Mouse (Mus musculus) layer of hippocampus, adult 2 months (tissue): ENCODE data around the gene Fbf1. TPM values are rescaled to one million over a fixed set of nuclear protein-coding genes. Genes with fewer than 3 reads are reported as not detected.

Experiments
- DNase-seq, 2 experiments: peaks; one replicate each; pipeline ENCODE4 v3.0.0; 2022; ENCODE audit warnings: low spot score in 2 of 2
- H3K27ac ChIP-seq: fragments of 200-600 bp; 2 replicates; pipeline ENCODE4 v1.8.1; 2022
- H3K4me3 ChIP-seq: fragments of 200-600 bp; 2 replicates; pipeline ENCODE4 v1.8.1; 2022; ENCODE audit warnings: mild to moderate bottlenecking
- CTCF ChIP-seq: fragments of 200-600 bp; conservative IDR thresholded peaks from 2 replicates; pipeline ENCODE4 v1.8.1; 2022; ENCODE audit warnings: antibody characterized with exemption, mild to moderate bottlenecking, moderate library complexity
- total RNA-seq, 2 experiments: library from RNA; stranded (reverse); gene quantifications; 2 replicates each; pipeline ENCODE4 v1.2.3; 2021

The Fbf1 gene
- total RNA-seq, 2 experiments from 2014 or later: 91.6 to 96.4 TPM

DNA sequence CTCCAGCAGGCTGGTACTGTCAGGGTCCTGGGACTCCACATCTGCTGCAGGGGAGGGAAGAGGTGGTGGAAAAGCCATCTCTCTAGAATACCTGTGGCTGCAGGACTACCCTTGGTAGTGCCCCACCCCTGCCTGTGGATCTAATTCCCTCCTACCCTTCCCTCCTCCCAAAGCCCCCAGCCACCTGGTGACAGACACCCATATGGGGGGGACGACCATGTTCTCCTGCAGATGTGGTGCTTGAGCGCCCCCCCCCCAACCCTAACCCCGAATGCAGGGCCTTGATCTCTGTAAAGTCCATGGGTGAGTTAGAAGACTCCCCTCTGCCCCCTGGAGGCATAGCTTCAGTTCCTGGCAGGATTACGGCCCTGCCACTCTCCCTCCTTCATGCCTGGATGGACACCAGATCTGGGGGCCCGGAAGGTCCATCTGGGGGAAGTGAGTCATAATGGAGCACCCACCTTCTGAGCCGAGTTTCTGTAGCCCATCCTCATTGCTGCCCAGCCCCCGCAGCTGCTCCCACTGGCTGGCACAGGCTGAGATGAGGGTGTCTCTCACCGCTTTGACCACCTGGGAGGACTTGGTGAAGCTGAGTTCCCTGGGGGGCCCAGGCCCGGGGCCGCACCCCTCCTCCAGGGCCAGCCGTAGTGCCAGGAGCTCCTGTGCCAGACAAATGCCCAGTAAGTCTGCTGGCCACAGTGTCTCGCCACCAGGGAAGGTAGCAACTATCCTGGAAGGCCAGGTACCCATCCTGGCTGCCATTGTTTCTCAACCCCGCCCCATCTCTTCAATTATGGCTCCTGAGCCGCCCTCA is 60.8 kb downstream of the Fbf1 start:
- H3K27ac ChIP-seq: peak overlapping the region; percentile 28; the same call in 1 of the 2 replicates
- peak; percentile 37 for TF ChIP-seq CTCF
- no peak overlapping the region for H3K4me3 ChIP-seq
- DNase-seq: no peak

DNA sequence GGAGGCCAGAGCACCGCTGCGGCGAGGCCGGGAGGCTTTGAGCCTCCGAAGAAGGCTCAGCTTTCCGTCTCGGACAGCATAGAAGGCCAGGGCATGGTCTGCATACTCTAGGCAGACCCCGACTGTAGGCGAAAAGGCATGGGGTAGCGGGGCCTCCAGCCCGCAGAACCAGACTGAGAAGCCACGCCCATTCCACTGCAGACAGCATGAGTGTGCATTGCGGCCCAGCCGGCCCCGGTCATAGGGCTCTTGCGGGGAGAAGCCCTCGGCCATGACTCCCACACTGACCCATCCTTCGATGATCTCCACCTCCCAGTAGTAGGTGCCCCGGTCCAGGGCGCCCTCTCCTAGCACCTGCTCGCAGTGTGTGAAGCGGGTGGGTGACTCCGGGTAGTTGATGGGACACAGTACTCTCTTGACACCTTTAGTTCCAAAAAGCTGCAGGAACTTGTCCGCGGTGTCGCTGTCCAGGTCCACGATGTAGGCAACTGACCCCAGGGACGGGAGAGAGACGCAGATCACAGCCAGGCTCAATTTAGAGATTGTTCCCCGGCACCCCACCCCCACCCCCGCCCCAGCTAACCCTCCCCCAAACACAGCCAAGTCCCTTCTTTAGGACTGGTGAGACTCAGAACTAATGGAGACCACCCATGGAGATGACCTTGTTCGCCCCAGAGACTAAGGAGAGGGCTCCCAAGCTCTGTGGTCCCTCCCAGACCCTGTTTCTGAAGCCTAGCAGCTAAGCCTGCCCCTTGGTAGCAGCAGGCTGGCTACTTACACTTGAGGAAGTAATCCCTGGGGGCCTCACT is 61.6 kb downstream of the Fbf1 start:
- Histone ChIP-seq H3K4me3 (no peak overlapping the region), H3K27ac (no peak overlapping the region)
- no peak for TF ChIP-seq CTCF
- no peak for DNase-seq

DNA sequence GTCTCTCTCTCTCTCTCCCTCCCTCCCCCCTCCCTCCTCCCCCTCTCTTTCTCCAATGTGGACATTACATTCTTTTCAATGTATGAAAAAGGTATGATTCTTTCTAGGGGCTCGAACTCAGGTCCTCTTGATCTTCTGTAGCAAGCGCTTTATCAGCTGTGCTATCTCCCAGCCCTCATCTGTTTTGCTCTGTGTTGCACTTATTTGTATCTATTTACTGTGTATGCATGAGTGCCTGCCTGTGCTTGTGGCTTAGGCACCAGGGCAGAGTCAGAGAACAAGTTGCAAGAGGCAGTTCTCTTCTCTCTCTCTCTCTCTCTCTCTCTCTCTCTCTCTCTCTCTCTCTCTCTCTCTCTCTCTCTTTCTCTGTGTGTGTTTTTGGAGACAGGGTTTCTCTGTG is 62.9 kb downstream of the Fbf1 start:
- Histone ChIP-seq H3K4me3 (no peak overlapping the region), H3K27ac (no peak overlapping the region)
- no peak for DNase-seq
- TF ChIP-seq CTCF: no peak

DNA sequence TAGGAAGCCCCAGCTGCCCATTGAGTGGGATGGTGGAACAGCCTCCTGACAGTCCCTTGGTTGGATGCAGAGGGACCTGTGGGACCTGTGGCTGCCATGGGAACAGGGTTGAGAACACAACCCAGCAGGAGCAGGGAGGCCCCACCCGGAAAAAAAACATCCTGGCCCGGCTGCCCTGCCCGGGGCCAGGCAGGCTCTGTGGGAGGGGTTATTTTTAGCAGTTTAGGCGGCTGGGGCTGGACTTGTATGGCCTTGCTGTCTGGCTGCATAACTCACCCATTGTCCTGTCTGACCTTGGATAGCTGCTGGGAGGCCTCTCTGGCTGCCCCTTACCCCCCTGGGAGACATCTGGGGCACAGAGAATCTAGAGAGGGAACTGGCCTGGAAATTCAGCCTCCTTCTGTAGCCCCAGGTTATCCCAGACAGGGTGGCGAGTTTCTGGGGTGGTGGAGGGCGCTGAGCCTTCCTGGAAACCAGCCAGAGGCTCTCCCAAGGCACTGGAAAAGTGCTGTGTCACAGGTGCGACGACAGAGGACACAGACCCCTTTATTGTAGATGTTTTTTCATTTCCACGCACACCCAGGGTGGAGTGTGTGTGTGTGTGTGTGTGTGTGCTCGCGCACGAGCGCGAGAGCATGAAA is 63.8 kb downstream of the Fbf1 start:
- no peak for DNase-seq
- Histone ChIP-seq H3K27ac (peak overlapping the region; percentile 77), H3K4me3 (no peak overlapping the region)
- no peak for TF ChIP-seq CTCF

DNA sequence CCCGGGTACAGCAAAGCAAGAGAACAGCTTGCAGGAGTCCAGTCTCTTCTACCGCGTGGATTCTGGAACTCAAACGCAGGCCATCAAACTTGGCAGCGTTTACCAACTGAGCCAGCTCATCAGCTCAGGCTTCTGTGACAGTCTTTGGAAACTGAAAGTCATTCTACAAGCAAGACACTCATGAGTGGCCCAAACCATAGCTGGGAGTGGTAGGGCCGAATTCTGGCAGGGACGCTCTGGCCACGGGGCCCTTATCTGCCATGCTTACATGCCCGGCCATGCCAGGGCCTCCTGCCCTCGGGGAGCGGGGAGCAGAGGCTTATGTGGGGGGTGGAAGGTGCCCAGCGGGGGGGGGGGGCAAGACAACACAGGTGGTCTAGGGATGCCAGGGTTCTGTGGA is 64.4 kb downstream of the Fbf1 start:
- Histone ChIP-seq H3K27ac (peak overlapping the region; percentile 77; the same call in 1 of the 2 replicates), H3K4me3 (no peak overlapping the region)
- DNase-seq: no peak
- TF ChIP-seq CTCF: no peak

DNA sequence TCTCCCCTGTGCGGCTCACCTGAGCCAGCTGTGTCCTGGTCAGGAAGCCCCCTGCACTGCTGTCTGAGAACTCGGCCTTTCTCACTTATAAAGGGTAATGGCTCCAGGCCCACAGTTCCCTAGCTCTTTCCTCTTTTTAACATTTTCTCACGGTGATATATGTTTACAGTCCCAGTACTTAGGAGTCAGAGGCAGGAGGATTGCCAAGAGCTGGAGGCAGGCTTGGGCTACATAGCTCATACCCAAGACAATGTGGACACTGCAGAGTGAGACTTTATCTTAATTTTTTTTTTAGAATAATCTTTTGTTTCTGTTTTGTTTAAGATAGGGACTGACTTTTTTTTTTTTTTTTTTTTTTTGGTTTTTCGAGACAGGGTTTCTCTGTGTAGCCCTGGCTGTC is 65.5 kb downstream of the Fbf1 start:
- peak overlapping the region; percentile 85 for H3K27ac ChIP-seq

DNA sequence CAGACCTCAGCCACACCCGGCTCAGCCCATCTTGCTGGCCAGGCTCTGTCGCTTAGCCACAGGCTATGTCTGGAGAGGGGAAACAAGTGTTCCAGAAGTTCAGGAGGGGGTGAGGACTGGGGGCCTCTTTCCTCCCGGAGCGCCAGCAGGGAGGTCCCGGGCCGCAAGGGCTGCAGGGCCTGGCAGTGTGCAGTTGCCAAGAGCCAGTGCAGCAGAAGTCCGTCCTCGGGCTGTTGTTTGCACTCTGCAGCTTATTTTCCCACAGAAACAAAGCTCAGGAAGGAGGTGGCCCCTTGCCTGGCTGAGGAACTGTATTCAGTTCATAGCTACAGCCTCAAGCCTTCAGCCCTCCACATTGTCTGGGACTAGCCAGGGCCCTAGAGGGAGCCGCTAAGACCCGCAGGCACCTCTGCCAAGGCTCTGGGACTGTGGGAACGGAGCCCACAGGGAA is 66.0 kb downstream of the Fbf1 start:
- TF ChIP-seq CTCF: peak; percentile 20; the same call in 1 of the 2 replicates
- H3K27ac ChIP-seq: peak overlapping the region; percentile 85
- no peak overlapping the region for H3K4me3 ChIP-seq
- DNase-seq: no peak

More for the DNA sequence above, 65.5 kb downstream of the Fbf1 start:
- DNase-seq: no peak
- H3K4me3 ChIP-seq: no peak overlapping the region
- TF ChIP-seq CTCF: no peak

DNA sequence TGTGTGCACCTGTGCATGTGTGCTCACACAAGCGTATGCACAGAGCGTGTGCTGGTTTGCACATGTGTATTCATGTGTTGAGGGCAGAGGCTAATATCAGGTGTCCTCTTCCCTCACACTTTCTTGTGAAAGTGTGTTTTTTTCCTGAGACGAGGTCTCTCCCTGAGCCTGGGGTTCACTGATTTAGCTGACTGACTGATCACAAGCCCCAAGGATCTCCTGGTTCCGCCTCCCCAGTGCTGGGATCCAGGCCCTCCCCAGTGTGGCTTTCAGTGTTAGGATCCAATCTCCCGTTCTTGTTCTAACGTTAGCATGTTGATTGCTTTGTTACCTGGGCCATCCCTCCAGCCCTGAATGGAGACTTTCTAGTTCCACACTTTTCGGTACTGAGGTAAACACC is 67.1 kb downstream of the Fbf1 start:
- H3K4me3 ChIP-seq: no peak overlapping the region
- no peak for TF ChIP-seq CTCF
- peak overlapping the region; percentile 85 for H3K27ac ChIP-seq
- DNase-seq: no peak

DNA sequence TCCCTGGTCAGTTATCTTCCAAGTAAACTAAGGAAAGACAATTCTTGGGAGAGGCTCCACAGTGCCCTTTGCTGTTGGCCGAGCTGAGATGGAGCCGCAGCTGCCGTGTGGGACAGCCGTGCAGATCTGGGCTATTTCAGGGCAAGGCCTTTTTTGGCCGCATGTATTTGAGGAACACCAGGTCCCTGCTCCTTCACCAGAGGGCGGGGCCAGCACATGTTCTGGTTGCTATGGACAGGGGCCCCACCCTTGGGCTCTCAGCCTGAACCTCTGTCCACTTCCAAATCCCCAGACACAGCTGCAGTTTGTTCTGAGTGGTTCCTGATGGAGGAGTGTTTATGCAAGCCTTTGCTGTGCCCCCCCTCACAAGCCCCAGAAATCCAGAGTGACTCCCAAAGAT is 67.6 kb downstream of the Fbf1 start:
- no peak for TF ChIP-seq CTCF
- H3K27ac ChIP-seq: no peak overlapping the region
- DNase-seq: no peak
- H3K4me3 ChIP-seq: no peak overlapping the region

DNA sequence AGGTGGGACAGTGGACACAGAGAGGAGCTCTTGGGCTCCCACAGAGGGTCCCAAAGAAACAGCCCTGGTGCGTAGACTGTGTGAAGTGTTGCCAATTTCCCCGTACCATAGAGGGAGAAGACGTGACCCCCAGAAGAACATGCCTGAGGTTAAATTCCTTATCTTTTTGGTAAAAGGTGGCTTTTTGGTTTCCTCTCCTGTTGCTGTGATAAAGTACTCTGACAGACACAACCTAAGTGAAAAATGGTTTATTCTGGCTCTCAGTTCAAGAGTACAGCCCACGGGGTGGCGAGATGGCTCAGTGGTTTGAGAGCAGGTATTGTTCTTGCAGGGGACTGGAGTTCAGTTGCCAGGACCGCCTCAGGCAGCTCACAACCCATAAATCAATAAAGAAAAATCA is 68.5 kb downstream of the Fbf1 start:
- DNase-seq: no peak
- Histone ChIP-seq H3K4me3 (no peak overlapping the region), H3K27ac (peak overlapping the region; percentile 11; the same call in 1 of the 2 replicates)
- no peak for TF ChIP-seq CTCF

DNA sequence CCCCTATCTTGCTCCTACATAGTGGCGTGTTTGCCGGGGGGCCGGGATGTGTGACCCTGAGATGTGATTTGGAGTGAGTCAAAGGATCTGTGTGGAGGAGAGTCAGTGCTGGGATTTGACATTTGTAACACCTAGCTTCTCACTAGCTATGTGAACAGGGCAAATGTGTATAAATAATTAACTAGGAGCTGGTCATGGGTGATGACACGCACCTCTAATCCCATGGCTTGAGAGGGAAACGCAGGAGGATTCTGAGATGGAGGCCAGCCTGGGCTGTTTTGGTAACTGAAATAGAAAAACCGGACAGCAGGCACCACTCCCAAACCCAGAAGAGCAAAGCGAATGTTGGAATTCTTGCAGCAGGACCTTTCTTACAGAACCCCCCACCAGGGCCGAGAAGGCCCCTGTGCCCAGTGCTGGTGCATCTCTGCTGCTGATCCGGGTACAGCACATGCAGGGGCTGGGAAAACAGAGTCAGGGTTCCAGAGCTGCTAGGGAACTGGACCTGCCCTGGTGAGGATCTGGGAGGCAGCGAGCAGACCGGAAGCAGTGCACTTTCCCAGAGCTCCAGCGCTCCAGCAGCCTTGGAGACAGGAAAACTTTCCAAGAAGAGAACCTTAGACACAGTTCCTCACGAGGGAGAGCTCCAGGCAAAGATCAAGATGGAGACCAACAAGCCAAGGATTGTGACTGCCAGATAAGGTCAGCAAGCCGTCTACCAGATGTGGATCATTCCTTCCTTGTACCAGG is 69.1 kb downstream of the Fbf1 start:
- no peak for TF ChIP-seq CTCF
- DNase-seq: no peak
- Histone ChIP-seq H3K27ac (peak overlapping the region; percentile 11; the same call in 1 of the 2 replicates), H3K4me3 (no peak overlapping the region)

DNA sequence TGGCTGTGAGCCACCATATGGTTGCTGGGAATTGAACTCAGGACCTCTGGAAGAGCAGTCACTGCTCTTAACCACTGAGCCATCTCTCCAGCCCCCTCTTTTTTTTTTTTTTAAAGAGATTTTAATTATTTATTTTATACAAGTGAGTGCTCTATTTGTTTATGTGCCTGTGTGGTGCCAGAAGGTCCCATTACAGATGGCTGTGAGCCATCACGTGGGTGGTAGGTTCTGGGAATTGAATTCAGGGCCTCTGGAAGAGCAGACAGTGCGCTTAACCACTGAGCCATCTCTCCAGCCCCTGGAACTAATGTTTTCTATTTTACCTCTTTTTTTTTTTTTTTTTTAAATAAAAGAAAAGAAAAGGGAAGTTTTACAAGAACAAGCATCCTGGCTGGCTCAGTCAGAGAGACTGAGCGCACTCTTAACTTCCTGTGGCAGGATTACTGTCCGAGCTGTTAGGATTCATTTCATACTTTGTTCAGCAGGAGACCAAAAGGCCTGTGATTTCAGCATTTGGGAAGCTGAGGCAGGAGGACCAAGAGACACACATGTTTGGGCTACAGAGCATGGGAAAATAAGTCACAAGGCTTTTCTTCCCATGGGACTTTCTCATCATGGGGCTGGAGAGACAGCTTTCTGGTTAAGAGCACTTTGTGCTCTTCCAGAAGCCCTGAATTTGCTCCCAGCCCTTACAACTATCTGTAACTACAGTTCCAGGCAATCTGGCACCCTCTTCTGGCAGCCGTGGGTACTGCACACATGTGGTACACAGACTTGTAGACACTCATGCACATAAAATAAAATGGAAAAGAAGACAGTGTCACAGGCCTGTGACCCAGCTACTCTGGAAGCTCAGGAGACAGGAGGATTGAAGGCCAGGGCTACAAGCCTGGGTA is 71.5 kb downstream of the Fbf1 start:
- no peak overlapping the region for H3K27ac ChIP-seq
- DNase-seq: no peak
- peak; percentile 72 for TF ChIP-seq CTCF
- no peak overlapping the region for H3K4me3 ChIP-seq
